Mouse (Mus musculus): ENCODE data around the gene Cldn15.
"Not testable (repeated sequence)": the region's sequence is repeated elsewhere in the genome, so short reads cannot be mapped to it uniquely, and the experiment has no call there.

Cldn15 gene

GRCm38 (mm10) chr5:136949551-136950336 lies 16.7 kb upstream of the Cldn15 start:
- not testable (repeated sequence) for DNase-seq (ENCODE audit: low spot score in 2 of 2)

DNA sequence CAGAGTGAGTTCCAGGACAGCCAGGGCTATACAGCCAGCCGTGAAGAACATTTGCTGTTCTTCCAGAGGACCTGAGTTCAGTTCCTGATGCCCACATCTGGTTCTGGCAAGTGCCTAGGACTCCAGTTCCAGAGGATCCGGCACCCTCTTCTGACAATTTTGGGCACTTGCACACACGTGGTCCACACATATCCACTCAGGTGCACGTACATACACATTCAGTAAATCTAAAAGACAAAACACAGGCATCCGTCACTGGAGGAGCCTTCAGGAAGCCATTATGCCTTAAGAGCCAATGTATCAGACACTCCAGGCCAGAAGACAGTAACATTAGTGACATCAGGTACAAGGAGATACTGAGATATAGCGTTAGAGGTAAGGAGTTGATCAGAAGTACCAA lies 15.9 kb upstream of the Cldn15 start:
- no peak for DNase-seq (ENCODE audit: low spot score in 2 of 2)

DNA sequence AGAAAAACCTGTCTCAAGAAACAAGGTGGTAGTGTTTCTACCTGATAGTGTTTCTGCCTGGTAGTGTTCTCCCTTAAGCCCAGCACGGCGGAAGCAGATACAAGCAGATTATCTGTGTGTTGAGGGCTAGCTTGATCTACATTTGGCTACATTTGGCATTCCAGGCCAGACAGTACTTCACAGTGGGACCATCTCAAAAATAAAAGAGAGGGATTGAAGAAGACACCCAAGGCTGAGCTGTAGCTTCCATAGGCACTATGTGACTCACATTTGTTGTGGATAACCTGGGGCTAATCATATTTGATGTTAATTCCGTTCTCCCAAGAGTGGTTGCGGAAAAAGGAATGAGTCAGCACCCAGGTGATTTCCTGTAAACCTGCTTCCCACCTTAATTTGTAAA lies 14.3 kb upstream of the Cldn15 start:
- DNase-seq (ENCODE audit: low spot score in 2 of 2): no peak

DNA sequence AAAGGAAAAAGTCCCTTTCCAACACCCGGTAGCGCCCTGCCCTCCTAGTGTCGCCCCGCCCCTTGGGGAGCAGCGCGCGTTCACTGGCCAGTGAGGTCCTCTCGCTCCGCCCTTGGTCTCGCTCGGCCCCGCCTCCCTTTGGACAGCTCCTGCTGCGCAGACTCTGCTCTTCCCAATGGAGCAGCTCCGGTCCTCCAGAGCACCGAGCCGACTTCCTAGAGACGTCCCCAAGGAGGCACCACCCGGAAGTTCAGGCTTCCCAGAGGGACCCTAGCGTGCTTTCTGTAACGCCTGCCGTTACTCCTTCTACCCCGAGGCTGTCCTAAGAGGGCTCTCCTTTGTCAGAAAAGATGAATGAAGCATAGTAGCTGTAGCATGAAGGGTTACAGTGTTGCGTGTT lies 13.4 kb upstream of the Cldn15 start, which contains the start of gene Fis1:
Gene Fis1 (plus strand): TSS at position 261 of the 400 bp plus-strand sequence.
- peak; percentile 67 to 73 for DNase-seq (ENCODE audit: low spot score in 2 of 2)

GRCm38 (mm10) chr5:136953440-136953951 lies 12.9 kb upstream of the Cldn15 start:
- DNase-seq (ENCODE audit: low spot score in 2 of 2): no peak

GRCm38 (mm10) chr5:136955622-136956021 lies 10.8 kb upstream of the Cldn15 start:
- DNase-seq (ENCODE audit: low spot score in 2 of 2): no peak

- DNase-seq (ENCODE audit: low spot score in 2 of 2): no peak
These were observed 9.2 kb upstream of the Cldn15 start for GRCm38 (mm10) chr5:136957250-136957649.

DNA sequence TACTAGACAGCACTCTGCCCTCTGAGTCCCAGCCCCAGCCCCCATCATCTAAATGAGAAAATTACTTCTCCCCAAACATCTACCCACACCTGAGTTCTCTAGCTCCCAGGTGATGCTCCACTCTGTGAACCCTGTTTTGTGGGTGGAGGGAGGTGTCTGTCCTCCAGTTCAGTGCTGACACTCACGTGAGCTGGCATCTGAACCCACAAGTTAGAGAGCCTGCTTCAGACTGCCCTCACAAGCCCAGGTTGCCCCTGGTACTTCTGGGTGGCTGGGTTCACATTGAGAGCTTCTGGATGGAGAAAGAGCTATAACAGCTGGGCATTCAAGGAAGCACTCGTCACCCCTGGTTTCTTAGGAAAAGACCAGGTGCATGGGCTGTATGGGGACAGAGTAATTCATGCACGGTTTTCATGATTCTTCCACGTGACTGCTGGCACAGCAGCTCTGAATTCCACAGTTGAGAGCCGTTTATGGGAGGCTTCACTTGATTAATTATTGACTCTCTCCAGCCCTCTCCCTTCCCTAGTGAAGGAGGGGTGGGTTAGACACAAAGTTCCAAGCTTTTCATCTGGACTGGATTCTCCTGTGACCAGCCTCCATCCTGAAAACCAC lies 7.3 kb upstream of the Cldn15 start:
- no peak for DNase-seq (ENCODE audit: low spot score in 2 of 2)

DNA sequence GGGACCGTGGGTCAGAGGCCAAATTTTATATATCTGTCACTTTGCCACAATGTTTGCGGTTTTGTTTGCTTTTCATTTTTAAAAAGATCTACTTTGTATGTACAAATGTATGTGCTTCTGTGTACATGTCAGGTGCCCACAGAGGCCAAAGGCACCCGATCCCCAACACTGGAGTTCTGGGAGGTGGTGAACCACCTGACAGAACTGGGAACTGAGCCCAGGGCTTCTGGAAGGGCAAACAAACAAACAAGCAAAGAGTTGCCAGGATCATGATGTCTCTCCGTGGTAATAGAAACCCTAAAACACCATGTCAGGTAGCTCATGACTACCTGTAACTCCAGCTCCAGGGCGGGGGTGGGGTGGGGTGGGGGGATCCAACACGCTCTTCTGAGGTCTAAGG lies 6.4 kb upstream of the Cldn15 start:
- DNase-seq (ENCODE audit: low spot score in 2 of 2): no peak

DNA sequence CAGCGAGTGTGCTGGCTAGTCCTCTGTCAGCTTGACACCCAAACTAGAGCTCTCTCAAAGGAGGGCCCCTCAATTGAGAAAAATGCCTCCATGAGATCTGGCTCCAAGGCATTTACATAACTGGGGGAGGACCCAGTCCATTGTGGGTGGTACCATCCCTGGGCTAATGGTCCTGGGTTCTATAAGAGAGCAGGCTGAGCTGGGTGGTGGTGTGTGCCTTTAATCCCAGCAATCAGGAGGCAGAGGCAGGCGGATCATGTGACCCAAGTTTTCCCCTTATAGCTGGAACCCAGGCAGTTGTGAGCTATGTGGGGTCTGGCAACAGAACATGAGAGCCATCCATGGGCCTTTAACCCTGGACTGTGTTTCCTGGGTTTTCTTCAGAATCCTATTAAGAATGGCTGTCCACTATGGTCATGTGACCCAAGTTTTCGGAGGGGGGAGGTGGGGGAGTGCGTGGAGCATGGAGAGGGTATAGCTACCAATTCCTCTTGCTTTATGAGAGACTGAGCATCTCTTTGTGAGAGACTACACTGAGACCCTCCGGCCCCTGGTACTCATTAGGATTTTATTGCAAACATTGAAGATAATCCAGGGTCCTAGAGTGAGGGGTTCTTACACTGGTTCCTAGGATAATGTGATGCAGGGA lies 5.0 kb upstream of the Cldn15 start:
- DNase-seq (ENCODE audit: low spot score in 2 of 2): no peak

DNA sequence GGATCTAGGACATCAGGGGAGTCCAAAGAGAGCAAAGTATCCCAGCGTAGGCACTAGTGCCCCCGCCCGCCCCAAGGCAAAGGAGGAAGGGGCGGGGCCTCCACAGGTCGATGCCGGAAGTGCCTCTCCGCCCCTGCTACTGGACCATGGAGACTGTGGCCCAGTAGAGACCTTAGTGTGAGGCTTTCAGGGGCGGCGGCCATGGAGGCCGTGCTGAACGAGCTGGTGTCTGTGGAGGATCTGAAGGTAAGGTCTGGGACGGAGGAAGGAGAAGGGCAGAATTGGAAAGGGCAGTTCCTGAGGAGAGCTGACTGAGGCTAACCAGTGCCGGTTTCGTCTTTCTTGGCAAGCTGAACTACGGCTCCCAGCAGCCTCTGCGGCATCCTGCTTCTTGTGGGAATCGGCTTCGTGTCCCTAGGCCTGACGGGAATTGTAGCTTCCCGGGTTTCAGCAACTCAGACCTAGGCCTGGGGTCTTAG lies 4.4 kb upstream of the Cldn15 start:
- peak; percentile 77 to 80 for DNase-seq (ENCODE audit: low spot score in 2 of 2)

DNA sequence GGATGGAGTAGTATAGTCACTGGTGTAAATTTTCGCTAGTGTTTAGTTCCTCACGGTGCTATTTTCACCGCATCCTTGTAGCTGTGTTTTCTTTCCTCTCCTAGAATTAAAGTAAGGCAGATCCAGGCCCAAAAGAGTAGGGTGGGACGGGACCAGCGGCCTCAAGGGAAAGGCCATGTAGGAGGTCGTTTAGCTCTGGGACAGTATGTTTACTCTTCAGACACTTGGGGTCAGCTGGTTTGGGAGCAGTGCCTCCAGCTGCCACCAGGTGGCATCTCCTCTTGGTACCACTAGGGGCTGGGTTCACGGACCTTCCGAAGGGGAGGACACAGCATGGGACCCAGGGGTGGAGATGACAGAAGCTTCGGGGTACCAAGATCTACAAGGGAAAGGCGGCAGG lies 3.9 kb upstream of the Cldn15 start:
- DNase-seq (ENCODE audit: low spot score in 2 of 2): peak; percentile 62 to 75

- no peak for DNase-seq (ENCODE audit: low spot score in 2 of 2)
These were observed 3.4 kb upstream of the Cldn15 start for GRCm38 (mm10) chr5:136962966-136963540.

DNA sequence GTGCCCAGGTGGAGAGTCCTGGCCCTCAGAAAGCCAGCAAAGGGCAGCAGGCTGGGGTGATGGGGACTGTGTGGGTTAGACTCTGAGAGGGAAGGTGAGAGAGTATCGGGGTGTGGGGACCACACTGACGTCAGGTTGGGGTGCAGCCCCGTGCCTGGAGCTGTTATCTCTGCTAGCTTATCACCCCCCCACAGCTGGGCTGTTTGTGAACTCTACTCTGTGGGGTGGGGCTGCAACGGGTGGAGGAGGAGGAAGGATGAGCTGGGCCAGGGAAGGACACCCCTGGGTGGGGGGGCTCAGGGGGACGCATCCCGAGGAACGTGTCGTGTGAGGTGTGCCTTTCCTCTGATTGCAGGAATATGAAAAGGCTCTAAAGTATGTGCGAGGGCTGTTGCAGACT lies 1.2 kb upstream of the Cldn15 start:
- DNase-seq (ENCODE audit: low spot score in 2 of 2): no peak

GRCm38 (mm10) chr5:136965686-136966085 lies 730 bp upstream of the Cldn15 start:
- DNase-seq (ENCODE audit: low spot score in 2 of 2): no peak

- no peak for DNase-seq (ENCODE audit: low spot score in 2 of 2)
These were observed 542 bp downstream of the Cldn15 start for GRCm38 (mm10) chr5:136966861-136967455.

DNA sequence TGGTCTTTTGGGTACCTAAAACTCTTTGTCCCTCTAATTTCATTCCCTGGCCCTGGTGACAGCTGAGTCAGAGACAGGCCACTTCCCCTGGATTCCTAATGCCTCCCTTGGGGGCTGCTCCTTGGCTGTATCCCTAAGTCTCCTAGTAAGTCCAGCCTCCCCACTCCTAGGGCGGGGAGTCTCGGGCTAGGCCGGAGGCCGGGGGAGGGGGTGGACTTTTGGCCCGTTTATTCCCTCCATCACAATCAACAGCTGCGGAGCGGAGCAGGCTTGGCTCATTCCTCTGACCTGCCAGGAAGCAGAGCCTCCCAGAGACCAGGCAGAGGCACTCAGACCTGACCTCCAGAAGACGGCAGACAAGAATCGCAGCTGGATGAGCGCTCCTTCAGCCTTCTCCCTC lies 1.2 kb downstream of the Cldn15 start:
- no peak for DNase-seq (ENCODE audit: low spot score in 2 of 2)

GRCm38 (mm10) chr5:136970703-136971102 lies 4.3 kb downstream of the Cldn15 start:
- DNase-seq (ENCODE audit: low spot score in 2 of 2): peak in 1 of 2 experiments; percentile 79

- no peak for DNase-seq (ENCODE audit: low spot score in 2 of 2)
These were observed 7.3 kb downstream of the Cldn15 start for GRCm38 (mm10) chr5:136973670-136974069.

- no peak for DNase-seq (ENCODE audit: low spot score in 2 of 2)
These were observed 11.4 kb downstream of the Cldn15 start for GRCm38 (mm10) chr5:136977769-136978168.

DNA sequence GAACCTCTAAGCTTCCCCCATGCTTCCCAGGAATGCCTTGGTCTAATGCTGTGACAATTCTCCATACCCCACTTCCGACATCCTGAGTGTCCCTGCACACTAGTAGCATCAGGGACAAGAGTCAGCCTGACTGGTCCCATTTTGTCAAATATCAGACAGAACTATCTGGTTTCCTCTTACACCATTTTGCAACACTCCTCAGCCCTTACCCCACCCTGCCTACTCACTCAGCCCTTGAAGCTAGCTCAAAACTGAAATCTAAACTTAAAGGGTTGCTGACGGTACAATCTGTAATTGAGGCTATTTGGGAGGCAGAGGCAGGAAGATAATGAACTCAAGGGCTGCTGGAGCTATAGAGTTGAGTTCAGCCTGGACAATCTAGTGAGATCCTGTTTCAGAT lies 13.3 kb downstream of the Cldn15 start:
- DNase-seq (ENCODE audit: low spot score in 2 of 2): no peak

- DNase-seq (ENCODE audit: low spot score in 2 of 2): no peak
These were observed 14.6 kb downstream of the Cldn15 start for GRCm38 (mm10) chr5:136980974-136981373.

All from thymus, postnatal 10 days (tissue).